16 mouse cellular contexts compared by ENCODE assay signal in genomic region chr2:134641372-134641771, GRCm38 (mm10). TPM values are rescaled to one million over a fixed set of nuclear protein-coding genes. Genes with fewer than 3 reads are reported as not detected.
DNase-seq lines count a peak whose midpoint lies in the region; ATAC-seq lines count a peak whose summit lies in the region.
"Had no signal": no experiment of that assay in that cellular context is flagged by ENCODE, and none has a peak within 500 bp of the region (broad histone marks: within the 10 kb centered on the region; RNA-seq: fewer than 3 reads in every experiment).

No protein-coding gene starts in this region.

- ATAC-seq in forebrain, embryonic 14.5 days = no peak
- no peak for ATAC-seq in forebrain, embryonic 12.5 days (ENCODE audit: low FRiP score)
- no peak for ATAC-seq in liver, embryonic 15.5 days (ENCODE audit: insufficient read depth)
- no peak for ATAC-seq in liver, embryonic 11.5 days (replicated peaks; ENCODE audit: low FRiP score)
- no peak for ATAC-seq in hindbrain, embryonic 15.5 days (ENCODE audit: low FRiP score, low read depth)
- ATAC-seq in neural tube, embryonic 15.5 days (ENCODE audit: low FRiP score) = no peak
- ATAC-seq: liver, embryonic 12.5 days had no signal

- no peak overlapping the region for H3K9ac ChIP-seq in forebrain, embryonic 14.5 days (ENCODE audit: low read length)
- H3K9ac ChIP-seq in forebrain, embryonic 12.5 days = no peak overlapping the region
- no peak overlapping the region for H3K9ac ChIP-seq in liver, embryonic 15.5 days
- no peak overlapping the region for H3K9ac ChIP-seq in liver, embryonic 11.5 days (ENCODE audit: low read depth, low read length)
- no peak overlapping the region for H3K9ac ChIP-seq in hindbrain, embryonic 15.5 days
- no peak overlapping the region for H3K9ac ChIP-seq in neural tube, embryonic 15.5 days (replicated peaks)
- H3K9ac ChIP-seq: embryonic facial prominence, embryonic 13.5 days had no signal

- H3K27me3 ChIP-seq in forebrain, embryonic 14.5 days (replicated peaks; ENCODE audit: control insufficient read depth, insufficient read depth, low read length) = no peaks in the 10 kb centered on the region
- H3K27me3 ChIP-seq in forebrain, embryonic 12.5 days = no peaks in the 10 kb centered on the region
- H3K27me3 ChIP-seq in liver, embryonic 15.5 days = no peaks in the 10 kb centered on the region
- H3K27me3 ChIP-seq in liver, embryonic 11.5 days (replicated peaks; ENCODE audit: control insufficient read depth, insufficient read depth, low read length) = no peaks in the 10 kb centered on the region
- no peaks in the 10 kb centered on the region for H3K27me3 ChIP-seq in hindbrain, embryonic 15.5 days
- no peaks in the 10 kb centered on the region for H3K27me3 ChIP-seq in neural tube, embryonic 15.5 days (replicated peaks)
- H3K27me3 ChIP-seq: embryonic facial prominence, embryonic 13.5 days; liver, embryonic 12.5 days had no signal

- peak overlapping the region; percentile 60; the same call in 1 of the 2 replicates for H3K4me2 ChIP-seq in forebrain, embryonic 14.5 days (ENCODE audit: low read length)
- no peak overlapping the region for H3K4me2 ChIP-seq in forebrain, embryonic 12.5 days
- 0 out of 2 replicates have a peak overlapping the region, but pooled peaks have one; percentile 5 for H3K4me2 ChIP-seq in liver, embryonic 15.5 days
- H3K4me2 ChIP-seq in liver, embryonic 11.5 days = no peak overlapping the region
- peak overlapping the region; percentile 77 for H3K4me2 ChIP-seq in hindbrain, embryonic 15.5 days
- H3K4me2 ChIP-seq in neural tube, embryonic 15.5 days = peak overlapping the region; percentile 62
- H3K4me2 ChIP-seq: embryonic facial prominence, embryonic 13.5 days; liver, embryonic 12.5 days had no signal

- no peak for DNase-seq in forebrain, embryonic 14.5 days (ENCODE audit: low spot score)
- no peak for DNase-seq in liver, embryonic 11.5 days (ENCODE audit: low spot score)
- DNase-seq in spleen, postnatal 14 days (ENCODE audit: low spot score in 2 of 2) = no peak
- DNase-seq: adrenal gland, postnatal 36 days; cerebellum, adult 9-10 months; gastrocnemius, postnatal 36 days; heart, postnatal 14 days; left cerebral cortex, postnatal 4 days had no signal

- WGBS in forebrain, embryonic 14.5 days = 89% methylated on average over 5 of the region's 5 CpGs
- WGBS in forebrain, embryonic 12.5 days = 90% methylated on average over 5 of the region's 5 CpGs
- 89% methylated on average over 5 of the region's 5 CpGs for WGBS in liver, embryonic 15.5 days (ENCODE audit: insufficient replicate concordance)
- 96% methylated on average over 5 of the region's 5 CpGs for WGBS in liver, embryonic 11.5 days
- WGBS in hindbrain, embryonic 15.5 days = 96% methylated on average over 5 of the region's 5 CpGs
- WGBS in neural tube, embryonic 15.5 days = 91% methylated on average over 5 of the region's 5 CpGs

- no peak overlapping the region for H3K27ac ChIP-seq in forebrain, embryonic 14.5 days (ENCODE audit: low read depth, low read length)
- H3K27ac ChIP-seq in forebrain, embryonic 12.5 days = no peak overlapping the region
- H3K27ac ChIP-seq in liver, embryonic 15.5 days (replicated peaks) = no peak overlapping the region
- no peak overlapping the region for H3K27ac ChIP-seq in liver, embryonic 11.5 days (ENCODE audit: low read depth, low read length)
- H3K27ac ChIP-seq in hindbrain, embryonic 15.5 days (replicated peaks) = no peak overlapping the region
- no peak overlapping the region for H3K27ac ChIP-seq in neural tube, embryonic 15.5 days (replicated peaks)
- H3K27ac ChIP-seq: embryonic facial prominence, embryonic 13.5 days; heart, embryonic 10.5 days; liver, embryonic 12.5 days; stomach, postnatal 0 days had no signal

- no peaks in the 10 kb centered on the region for H3K9me3 ChIP-seq in forebrain, embryonic 14.5 days (replicated peaks; ENCODE audit: control insufficient read depth, low read length)
- no peaks in the 10 kb centered on the region for H3K9me3 ChIP-seq in forebrain, embryonic 12.5 days
- H3K9me3 ChIP-seq in liver, embryonic 15.5 days (replicated peaks) = no peaks in the 10 kb centered on the region
- H3K9me3 ChIP-seq in liver, embryonic 11.5 days (ENCODE audit: control insufficient read depth, low read length) = no peaks in the 10 kb centered on the region
- no peaks in the 10 kb centered on the region for H3K9me3 ChIP-seq in hindbrain, embryonic 15.5 days
- H3K9me3 ChIP-seq in neural tube, embryonic 15.5 days (replicated peaks) = no peaks in the 10 kb centered on the region
- H3K9me3 ChIP-seq: embryonic facial prominence, embryonic 13.5 days; heart, embryonic 10.5 days; liver, embryonic 12.5 days had no signal

- no peak overlapping the region for H3K4me3 ChIP-seq in forebrain, embryonic 14.5 days (ENCODE audit: low read depth, low read length)
- no peak overlapping the region for H3K4me3 ChIP-seq in forebrain, embryonic 12.5 days (replicated peaks)
- H3K4me3 ChIP-seq in liver, embryonic 15.5 days (replicated peaks) = no peak overlapping the region
- no peak overlapping the region for H3K4me3 ChIP-seq in liver, embryonic 11.5 days (ENCODE audit: low read depth, low read length)
- no peak overlapping the region for H3K4me3 ChIP-seq in hindbrain, embryonic 15.5 days
- H3K4me3 ChIP-seq in neural tube, embryonic 15.5 days (replicated peaks) = no peak overlapping the region
- H3K4me3 ChIP-seq: embryonic facial prominence, embryonic 13.5 days; heart, embryonic 10.5 days; liver, embryonic 12.5 days had no signal

- H3K4me1 ChIP-seq in forebrain, embryonic 14.5 days (ENCODE audit: control insufficient read depth, insufficient read depth, low read length) = peaks cover 19% of the 10 kb centered on the region
- peaks cover 26% of the 10 kb centered on the region for H3K4me1 ChIP-seq in forebrain, embryonic 12.5 days
- peaks cover 33% of the 10 kb centered on the region for H3K4me1 ChIP-seq in liver, embryonic 15.5 days (replicated peaks)
- H3K4me1 ChIP-seq in liver, embryonic 11.5 days (replicated peaks; ENCODE audit: control insufficient read depth, insufficient read depth, low read length) = peaks cover 8% of the 10 kb centered on the region
- H3K4me1 ChIP-seq in hindbrain, embryonic 15.5 days (replicated peaks) = peaks cover 38% of the 10 kb centered on the region
- peaks cover 29% of the 10 kb centered on the region for H3K4me1 ChIP-seq in neural tube, embryonic 15.5 days

- H3K36me3 ChIP-seq in forebrain, embryonic 14.5 days (ENCODE audit: control insufficient read depth, insufficient read depth, low read length) = peaks cover 9% of the 10 kb centered on the region; the same call in 1 of the 2 replicates
- H3K36me3 ChIP-seq in forebrain, embryonic 12.5 days (replicated peaks) = peaks cover 4% of the 10 kb centered on the region; the same call in 1 of the 2 replicates
- peaks cover 12% of the 10 kb centered on the region for H3K36me3 ChIP-seq in liver, embryonic 15.5 days (replicated peaks)
- H3K36me3 ChIP-seq in liver, embryonic 11.5 days (ENCODE audit: control insufficient read depth, insufficient read depth, low read length) = 0 out of 2 replicates have a peak, but pooled peaks cover 3% of the 10 kb centered on the region
- peaks cover 9% of the 10 kb centered on the region; the same call in 1 of the 2 replicates for H3K36me3 ChIP-seq in hindbrain, embryonic 15.5 days
- H3K36me3 ChIP-seq in neural tube, embryonic 15.5 days = peaks cover 6% of the 10 kb centered on the region; the same call in 1 of the 2 replicates

RNA-seq across cellular contexts. Expression of gene Tmx4, which starts 2.6 kb away (rescaled TPM):
- 70.2 and 84.2 TPM in 2 replicates for polyA plus RNA-seq in forebrain, embryonic 14.5 days (2014; fragmentation: Nextera tagmentation; extraction: Ambion mirVana)
- 72.0 and 74.0 TPM in 2 replicates for polyA plus RNA-seq in forebrain, embryonic 12.5 days (2016; fragmentation: Nextera tagmentation; extraction: Ambion mirVana)
- polyA plus RNA-seq in liver, embryonic 15.5 days (2015; fragmentation: Nextera tagmentation; extraction: Ambion mirVana) = 10.0 and 10.3 TPM in 2 replicates
- 16.2 and 16.7 TPM in 2 replicates for polyA plus RNA-seq in liver, embryonic 11.5 days (2014; fragmentation: Nextera tagmentation; extraction: Ambion mirVana)
- 102 and 106 TPM in 2 replicates for polyA plus RNA-seq in hindbrain, embryonic 15.5 days (2015; fragmentation: Nextera tagmentation; extraction: Ambion mirVana)
- 82.3 and 95.1 TPM in 2 replicates for polyA plus RNA-seq in neural tube, embryonic 15.5 days (2015; fragmentation: Nextera tagmentation; extraction: Ambion mirVana)

Comparison
In these comparisons a context has a peak if more than half of its experiments do, and no peak if none do; other contexts are left out.
1. H3K4me2 ChIP-seq: peak in forebrain, embryonic 14.5 days (single experiment), liver, embryonic 15.5 days (single experiment), hindbrain, embryonic 15.5 days (single experiment) and neural tube, embryonic 15.5 days (single experiment); none in forebrain, embryonic 12.5 days (single experiment) and liver, embryonic 11.5 days (single experiment).